8 mouse cellular contexts compared by ENCODE assay signal in genomic region chr15:83555161-83555974, GRCm38 (mm10). TPM values are rescaled to one million over a fixed set of nuclear protein-coding genes. Genes with fewer than 3 reads are reported as not detected.
DNase-seq lines count a peak whose midpoint lies in the region; ATAC-seq and TF ChIP-seq lines count a peak whose summit lies in the region.

No protein-coding gene starts in this region.

- peak; percentile 92; the same call in 1 of the 2 replicates for TF ChIP-seq POLR2A in bone marrow, adult 2 months (IDR thresholded peaks at IDR 0.05; ENCODE audit: borderline replicate concordance, control insufficient read depth, low read depth, low read length)

- peak overlapping the region; percentile 80 for H3K4me2 ChIP-seq in embryonic facial prominence, embryonic 14.5 days (ENCODE audit: low read depth, low read length)
- H3K4me2 ChIP-seq in limb, embryonic 12.5 days: peak overlapping the region; percentile 79
- H3K4me2 ChIP-seq in midbrain, embryonic 14.5 days (ENCODE audit: low read length): peak overlapping the region; percentile 82

- peaks cover 1% of the 10 kb centered on the region; the same call in 1 of the 2 replicates for H3K4me1 ChIP-seq in bone marrow, adult 2 months (ENCODE audit: control insufficient read depth, insufficient read depth, low read length)
- H3K4me1 ChIP-seq in embryonic facial prominence, embryonic 14.5 days (ENCODE audit: control insufficient read depth, insufficient read depth, low read length): peaks cover 6% of the 10 kb centered on the region; the same call in 1 of the 2 replicates
- H3K4me1 ChIP-seq in limb, embryonic 12.5 days (replicated peaks): peaks cover 10% of the 10 kb centered on the region
- H3K4me1 ChIP-seq in midbrain, embryonic 14.5 days (ENCODE audit: control insufficient read depth, insufficient read depth, low read length): peaks cover 8% of the 10 kb centered on the region

- peak overlapping the region; percentile 96 for H3K9ac ChIP-seq in embryonic facial prominence, embryonic 14.5 days (ENCODE audit: low read depth, low read length)
- peak overlapping the region; percentile 97 for H3K9ac ChIP-seq in limb, embryonic 12.5 days (replicated peaks)
- peak overlapping the region; percentile 98 for H3K9ac ChIP-seq in midbrain, embryonic 14.5 days (replicated peaks; ENCODE audit: low read length)

- no peaks in the 10 kb centered on the region for H3K27me3 ChIP-seq in embryonic facial prominence, embryonic 14.5 days (replicated peaks; ENCODE audit: control insufficient read depth, insufficient read depth, low read length)
- H3K27me3 ChIP-seq in limb, embryonic 12.5 days: no peaks in the 10 kb centered on the region
- no peaks in the 10 kb centered on the region for H3K27me3 ChIP-seq in midbrain, embryonic 14.5 days (ENCODE audit: control insufficient read depth, insufficient read depth, low read length)

- peak; percentile 94 for DNase-seq in 416B (ENCODE audit: low read depth)
- DNase-seq in embryonic facial prominence, embryonic 14.5 days (ENCODE audit: low spot score): peak; percentile 95
- peak; percentile 88 for DNase-seq in heart, adult 8-10 months (ENCODE audit: low spot score)
- peak; percentile 83 to 84 for DNase-seq in kidney, adult 8-10 months
- peak; percentile 96 for DNase-seq in midbrain, embryonic 14.5 days
- peak; percentile 72 for DNase-seq in spleen, adult 12 weeks (ENCODE audit: low spot score)

- WGBS in bone marrow, adult 2 months: under 1% methylated on average over 74 of the region's 74 CpGs
- under 1% methylated on average over 49 of the region's 74 CpGs for WGBS in embryonic facial prominence, embryonic 14.5 days
- WGBS in limb, embryonic 12.5 days: 1% methylated on average over 74 of the region's 74 CpGs
- WGBS in midbrain, embryonic 14.5 days: under 1% methylated on average over 74 of the region's 74 CpGs

- TF ChIP-seq CTCF in bone marrow, adult 2 months (IDR thresholded peaks at IDR 0.05; ENCODE audit: control insufficient read depth, insufficient read depth, low read length): no peak

- peak; percentile 94 for ATAC-seq in embryonic facial prominence, embryonic 14.5 days (ENCODE audit: low read depth)
- ATAC-seq in limb, embryonic 12.5 days (ENCODE audit: insufficient number of reproducible peaks, insufficient read depth, low FRiP score, low TSS enrichment, low read depth): peak; percentile 84; the same call in 1 of the 2 replicates
- ATAC-seq in midbrain, embryonic 14.5 days (ENCODE audit: low FRiP score, low TSS enrichment): peak; percentile 85

- H3K4me3 ChIP-seq in bone marrow, adult 2 months (replicated peaks; ENCODE audit: control insufficient read depth, low read depth, low read length): peak overlapping the region; percentile 85
- H3K4me3 ChIP-seq in embryonic facial prominence, embryonic 14.5 days (ENCODE audit: low read depth, low read length): peak overlapping the region; percentile 86
- H3K4me3 ChIP-seq in limb, embryonic 12.5 days (replicated peaks): peak overlapping the region; percentile 89
- H3K4me3 ChIP-seq in midbrain, embryonic 14.5 days (replicated peaks; ENCODE audit: low read depth, low read length): peak overlapping the region; percentile 82

- no peaks in the 10 kb centered on the region for H3K9me3 ChIP-seq in embryonic facial prominence, embryonic 14.5 days (ENCODE audit: control insufficient read depth, low read length)
- H3K9me3 ChIP-seq in limb, embryonic 12.5 days: no peaks in the 10 kb centered on the region
- no peaks in the 10 kb centered on the region for H3K9me3 ChIP-seq in midbrain, embryonic 14.5 days (ENCODE audit: control insufficient read depth, low read length)

- H3K36me3 ChIP-seq in embryonic facial prominence, embryonic 14.5 days (ENCODE audit: control insufficient read depth, insufficient read depth, low read length): peaks cover 7% of the 10 kb centered on the region; the same call in 1 of the 2 replicates
- peaks cover 27% of the 10 kb centered on the region for H3K36me3 ChIP-seq in limb, embryonic 12.5 days
- peaks cover 24% of the 10 kb centered on the region for H3K36me3 ChIP-seq in midbrain, embryonic 14.5 days (ENCODE audit: control insufficient read depth, insufficient read depth, low read length)

- peak overlapping the region; percentile 98 for H3K27ac ChIP-seq in bone marrow, adult 2 months (ENCODE audit: control insufficient read depth, insufficient read depth, low read depth, low read length, poor library complexity)
- peak overlapping the region; percentile 95 for H3K27ac ChIP-seq in embryonic facial prominence, embryonic 14.5 days (replicated peaks; ENCODE audit: low read depth, low read length)
- H3K27ac ChIP-seq in limb, embryonic 12.5 days: peak overlapping the region; percentile 91
- H3K27ac ChIP-seq in midbrain, embryonic 14.5 days (replicated peaks; ENCODE audit: low read depth, low read length): peak overlapping the region; percentile 95

RNA-seq across cellular contexts. Expression of gene Tspo, which starts 8.0 kb away (rescaled TPM):
- 80.1 and 97.0 TPM in 2 replicates for polyA plus RNA-seq in bone marrow, adult 2 months (2011; ENCODE audit: insufficient read depth, insufficient read length, low replicate concordance, missing spikeins)
- 56.7 and 70.8 TPM in 2 replicates for polyA plus RNA-seq in embryonic facial prominence, embryonic 14.5 days (2014; fragmentation: Nextera tagmentation; extraction: Ambion mirVana)
- total RNA-seq in heart, adult 8-10 months (2022): 10 to 100 TPM; 57.1 to 66.2 (median 60.4) TPM
- polyA plus RNA-seq in limb, embryonic 12.5 days (2016; fragmentation: Nextera tagmentation; extraction: Ambion mirVana): 51.7 and 54.2 TPM in 2 replicates
- 3.4 and 12.2 TPM in 2 replicates for polyA plus RNA-seq in midbrain, embryonic 14.5 days (2014; fragmentation: Nextera tagmentation; extraction: Ambion mirVana)

RNA-seq across cellular contexts. Expression of gene Mcat, which starts 8.2 kb away (rescaled TPM):
- 5.4 and 11.0 TPM in 2 replicates for polyA plus RNA-seq in bone marrow, adult 2 months (2011; ENCODE audit: insufficient read depth, insufficient read length, low replicate concordance, missing spikeins)
- polyA plus RNA-seq in embryonic facial prominence, embryonic 14.5 days (2014; fragmentation: Nextera tagmentation; extraction: Ambion mirVana): 34.9 and 37.1 TPM in 2 replicates
- 10 to 100 TPM; 43.6 to 51.3 (median 46.9) TPM for total RNA-seq in heart, adult 8-10 months (2022)
- 48.9 and 50.8 TPM in 2 replicates for polyA plus RNA-seq in limb, embryonic 12.5 days (2016; fragmentation: Nextera tagmentation; extraction: Ambion mirVana)
- polyA plus RNA-seq in midbrain, embryonic 14.5 days (2014; fragmentation: Nextera tagmentation; extraction: Ambion mirVana): 30.3 and 36.2 TPM in 2 replicates

RNA-seq across cellular contexts. Expression of gene Bik, which starts 28.7 kb away (rescaled TPM):
- polyA plus RNA-seq in bone marrow, adult 2 months (2011; ENCODE audit: insufficient read depth, insufficient read length, low replicate concordance, missing spikeins): 3.3 and 4.9 TPM in 2 replicates
- polyA plus RNA-seq in embryonic facial prominence, embryonic 14.5 days (2014; fragmentation: Nextera tagmentation; extraction: Ambion mirVana): 5.2 and 5.6 TPM in 2 replicates
- 10 to 100 TPM in 1 of 4 experiments, 1 to 10 TPM in 3; 7.6 to 12.5 (median 9.4) TPM for total RNA-seq in heart, adult 8-10 months (2022)
- polyA plus RNA-seq in limb, embryonic 12.5 days (2016; fragmentation: Nextera tagmentation; extraction: Ambion mirVana): 2.8 and 3.3 TPM in 2 replicates
- 0.30 and 0.49 TPM in 2 replicates for polyA plus RNA-seq in midbrain, embryonic 14.5 days (2014; fragmentation: Nextera tagmentation; extraction: Ambion mirVana)

RNA-seq across cellular contexts. Expression of gene Ttll12, which starts 39.6 kb away (rescaled TPM):
- 18.6 and 19.8 TPM in 2 replicates for polyA plus RNA-seq in bone marrow, adult 2 months (2011; ENCODE audit: insufficient read depth, insufficient read length, low replicate concordance, missing spikeins)
- 30.7 and 36.8 TPM in 2 replicates for polyA plus RNA-seq in embryonic facial prominence, embryonic 14.5 days (2014; fragmentation: Nextera tagmentation; extraction: Ambion mirVana)
- 1 to 10 TPM; 5.3 to 6.7 (median 5.9) TPM for total RNA-seq in heart, adult 8-10 months (2022)
- polyA plus RNA-seq in limb, embryonic 12.5 days (2016; fragmentation: Nextera tagmentation; extraction: Ambion mirVana): 44.7 and 46.0 TPM in 2 replicates
- 47.2 and 50.7 TPM in 2 replicates for polyA plus RNA-seq in midbrain, embryonic 14.5 days (2014; fragmentation: Nextera tagmentation; extraction: Ambion mirVana)

RNA-seq across cellular contexts. Expression of gene Ttll1, which starts 44.7 kb away (rescaled TPM):
- polyA plus RNA-seq in bone marrow, adult 2 months (2011; ENCODE audit: insufficient read depth, insufficient read length, low replicate concordance, missing spikeins): 2.4 and 5.1 TPM in 2 replicates
- 9.4 and 11.3 TPM in 2 replicates for polyA plus RNA-seq in embryonic facial prominence, embryonic 14.5 days (2014; fragmentation: Nextera tagmentation; extraction: Ambion mirVana)
- 10 to 100 TPM; 51.7 to 73.3 (median 59.8) TPM for total RNA-seq in heart, adult 8-10 months (2022)
- polyA plus RNA-seq in limb, embryonic 12.5 days (2016; fragmentation: Nextera tagmentation; extraction: Ambion mirVana): 26.0 and 27.2 TPM in 2 replicates
- polyA plus RNA-seq in midbrain, embryonic 14.5 days (2014; fragmentation: Nextera tagmentation; extraction: Ambion mirVana): 63.5 and 80.1 TPM in 2 replicates

Comparison
In these comparisons a context has a peak if more than half of its experiments do, and no peak if none do; other contexts are left out.
1. Peak in every context shown above with its lines: DNase-seq, ATAC-seq, H3K4me3 ChIP-seq and H3K27ac ChIP-seq.